Mouse (Mus musculus) midbrain, embryonic 10.5 days (tissue): ENCODE results near the gene Sema4c. TPM values are rescaled to one million over a fixed set of nuclear protein-coding genes. Genes with fewer than 3 reads are reported as not detected.

Experiments
- DNase-seq: peaks from one replicate; pipeline ENCODE4 v3.0.0-alpha.2; 2017; ENCODE audit warnings: low spot score
- H3K27ac ChIP-seq: fragments of 300-500 bp; sonication (generic); replicated peaks from 2 replicates; pipeline ENCODE4 v1.5.1; 2016; ENCODE audit warnings: mild to moderate bottlenecking
- H3K27me3 ChIP-seq: fragments of 300-500 bp; sonication (generic); 2 replicates; pipeline ENCODE4 v1.6.1; 2016; ENCODE audit warnings: low read depth, mild to moderate bottlenecking; ENCODE audit not compliant: poor library complexity, severe bottlenecking
- H3K36me3 ChIP-seq: fragments of 300-500 bp; sonication (generic); 2 replicates; pipeline ENCODE4 v1.6.1; 2016; ENCODE audit warnings: mild to moderate bottlenecking, moderate library complexity
- H3K4me1 ChIP-seq: fragments of 300-500 bp; sonication (generic); 2 replicates; pipeline ENCODE4 v1.6.1; 2016
- H3K4me3 ChIP-seq: fragments of 300-500 bp; sonication (generic); 2 replicates; pipeline ENCODE4 v1.5.1; 2016; ENCODE audit warnings: mild to moderate bottlenecking, moderate library complexity
- H3K9me3 ChIP-seq: fragments of 300-500 bp; sonication (generic); replicated peaks from 2 replicates; pipeline ENCODE4 v1.6.1; 2016; ENCODE audit warnings: mild to moderate bottlenecking
- WGBS: fragments of 180-500 bp; shearing (Covaris S2); methylation state at CpG from one replicate; pipeline ENCODE4 v1.1.7; 2016; 5-methylcytosine and 5-hydroxymethylcytosine counted together
- polyA plus RNA-seq: library from polyadenylated mRNA; unstranded; fragments of >200 nt; fragmentation: Nextera tagmentation; extraction: Ambion mirVana; gene quantifications from 2 replicates; pipeline ENCODE4 v1.2.1, GENCODE M21; 2016

Sema4c gene
- polyA plus RNA-seq, 1 experiment from 2014 or later, result 20.8 TPM

DNA sequence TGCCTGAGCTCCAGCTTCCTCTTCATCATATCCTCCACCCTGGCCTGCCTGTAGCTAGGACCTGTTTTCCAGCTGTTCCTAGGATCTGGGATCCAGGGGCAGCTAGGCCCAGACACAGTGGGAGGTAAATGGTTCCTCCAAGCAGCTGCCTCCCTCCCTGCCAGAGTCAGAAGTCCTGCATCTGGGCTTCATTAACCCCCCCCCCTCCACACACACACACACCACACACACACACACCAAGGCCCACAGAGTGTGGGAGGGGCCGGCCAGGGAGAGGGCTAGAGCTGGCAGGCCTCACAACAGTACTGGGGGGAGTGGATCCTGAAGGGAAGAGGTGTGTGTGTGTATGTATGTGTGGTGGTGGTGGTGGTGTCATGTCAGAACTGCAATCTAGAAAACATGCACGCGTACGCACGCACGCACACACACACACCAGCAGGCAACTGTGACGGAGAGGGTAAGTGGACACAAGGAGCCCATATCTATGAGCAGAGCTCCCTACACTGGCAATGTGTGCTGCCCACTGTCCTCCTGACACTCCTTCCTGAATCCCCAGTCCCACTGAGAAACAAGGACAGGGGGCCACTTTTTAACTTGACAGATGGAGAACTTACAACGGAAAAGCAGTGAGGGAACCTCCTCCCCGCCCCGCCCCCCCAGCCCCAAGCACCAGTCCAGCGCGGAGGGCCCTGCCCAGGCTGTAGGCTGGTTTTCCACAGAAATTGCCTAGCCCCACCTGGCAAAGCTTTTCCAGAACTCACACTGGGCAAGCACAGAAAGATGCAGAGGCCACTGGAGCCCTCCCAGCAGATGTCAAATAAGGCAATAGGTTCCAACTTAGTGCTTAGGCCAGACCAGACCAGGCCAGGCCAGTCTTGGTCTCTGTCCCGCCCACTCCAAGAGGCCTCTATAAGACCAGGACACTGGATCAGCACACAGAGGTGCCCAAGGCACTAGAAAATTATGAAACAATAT, 30.6 kb upstream of the Sema4c start:
- peak; percentile 43 for DNase-seq
- H3K4me1 ChIP-seq, result peaks cover 62% of the 10 kb centered on the region
- no peaks in the 10 kb centered on the region for H3K9me3 ChIP-seq
- 63% methylated on average over 13 of the region's 13 CpGs for WGBS
- peak overlapping the region; percentile 67 for H3K27ac ChIP-seq
- no peaks in the 10 kb centered on the region for H3K27me3 ChIP-seq
- no peak overlapping the region for H3K4me3 ChIP-seq
- H3K36me3 ChIP-seq, result no peaks in the 10 kb centered on the region

DNA sequence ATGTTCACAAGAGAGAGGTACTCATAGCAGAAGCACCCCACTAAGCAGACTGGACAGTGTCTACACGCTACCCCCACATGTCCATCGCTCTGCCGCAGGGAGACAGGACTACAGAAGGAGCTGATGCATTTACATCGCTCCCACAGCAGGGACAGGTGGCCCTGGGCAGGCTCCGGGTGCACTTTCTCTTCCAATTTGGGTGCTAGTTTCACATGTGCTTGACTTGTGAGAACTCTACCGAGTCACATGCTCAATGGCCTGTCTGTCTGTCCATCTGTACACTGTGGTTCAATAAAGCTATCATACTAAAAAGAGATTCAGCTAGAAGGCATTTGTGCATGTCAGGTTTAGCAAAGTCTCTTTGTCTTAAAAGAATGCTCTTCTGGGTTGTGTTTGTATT, 29.7 kb upstream of the Sema4c start:
- 89% methylated on average over 6 of the region's 6 CpGs for WGBS
- Histone ChIP-seq H3K27me3 (no peaks in the 10 kb centered on the region), H3K4me1 (peaks cover 58% of the 10 kb centered on the region), H3K27ac (peak overlapping the region; percentile 67; the same call in 1 of the 2 replicates), H3K36me3 (no peaks in the 10 kb centered on the region), H3K9me3 (no peaks in the 10 kb centered on the region), H3K4me3 (no peak overlapping the region)
- DNase-seq, result no peak

DNA sequence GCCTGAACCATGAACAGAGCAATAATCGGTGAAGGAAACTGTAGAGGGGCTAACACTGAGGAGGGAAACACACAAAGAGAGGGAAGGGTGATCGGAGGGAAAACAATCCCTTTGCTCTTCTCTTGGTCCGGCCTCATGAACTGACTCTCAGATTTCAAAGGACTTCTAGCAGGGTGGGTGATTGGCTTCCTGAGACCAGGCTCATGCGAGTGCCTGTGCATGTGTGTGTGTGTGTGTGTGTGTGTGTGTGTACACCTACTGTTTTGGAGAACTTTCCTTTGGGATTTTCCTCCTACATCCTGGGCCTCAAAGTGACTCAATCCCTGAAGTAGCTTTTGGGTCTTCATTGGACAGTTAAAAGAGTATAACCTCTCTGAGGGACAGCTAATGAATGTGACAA, 28.1 kb upstream of the Sema4c start:
- peaks cover 5% of the 10 kb centered on the region; the same call in 1 of the 2 replicates for H3K27me3 ChIP-seq
- H3K9me3 ChIP-seq, result no peaks in the 10 kb centered on the region
- no peak for DNase-seq
- WGBS, result 42% methylated on average over 4 of the region's 4 CpGs
- no peak overlapping the region for H3K4me3 ChIP-seq
- peak overlapping the region; percentile 38; the same call in 1 of the 2 replicates for H3K27ac ChIP-seq
- H3K36me3 ChIP-seq, result no peaks in the 10 kb centered on the region
- peaks cover 60% of the 10 kb centered on the region for H3K4me1 ChIP-seq

DNA sequence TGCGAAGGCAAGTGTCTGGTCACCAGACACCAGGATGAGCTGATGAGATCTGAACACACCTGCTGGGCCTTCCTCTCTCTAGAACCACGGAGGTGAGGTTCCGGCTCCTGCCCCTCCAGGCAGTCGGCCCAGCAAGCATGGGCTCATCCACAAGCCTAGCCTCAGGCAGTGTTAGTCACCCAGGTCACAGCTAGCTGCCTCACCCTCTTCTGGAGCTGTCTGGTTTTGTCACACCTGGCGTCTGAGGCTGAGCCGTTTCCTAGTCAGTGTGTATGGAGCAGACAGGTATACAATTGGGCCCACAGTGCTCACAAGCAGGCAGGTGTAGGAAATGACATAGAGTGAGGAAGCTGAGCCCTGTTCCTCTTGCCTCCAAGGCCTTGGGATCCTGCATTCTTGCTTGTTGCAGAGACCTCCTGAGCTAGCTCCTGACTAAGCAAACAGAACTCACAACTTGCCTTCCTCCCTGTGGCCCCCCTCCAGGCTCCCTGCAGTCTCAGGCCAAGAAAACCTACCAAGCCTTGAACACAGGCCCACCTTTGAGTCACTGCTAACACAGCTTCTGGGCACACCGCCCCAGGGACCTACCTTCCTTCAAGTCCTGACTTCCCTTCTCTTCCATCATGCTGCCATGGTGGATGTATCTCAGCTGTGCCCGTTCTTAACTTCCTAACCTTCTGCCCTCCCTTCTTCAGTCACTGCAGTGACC, 25.4 kb upstream of the Sema4c start:
- H3K27ac ChIP-seq, result no peak overlapping the region
- WGBS, result 83% methylated on average over 8 of the region's 8 CpGs

DNA sequence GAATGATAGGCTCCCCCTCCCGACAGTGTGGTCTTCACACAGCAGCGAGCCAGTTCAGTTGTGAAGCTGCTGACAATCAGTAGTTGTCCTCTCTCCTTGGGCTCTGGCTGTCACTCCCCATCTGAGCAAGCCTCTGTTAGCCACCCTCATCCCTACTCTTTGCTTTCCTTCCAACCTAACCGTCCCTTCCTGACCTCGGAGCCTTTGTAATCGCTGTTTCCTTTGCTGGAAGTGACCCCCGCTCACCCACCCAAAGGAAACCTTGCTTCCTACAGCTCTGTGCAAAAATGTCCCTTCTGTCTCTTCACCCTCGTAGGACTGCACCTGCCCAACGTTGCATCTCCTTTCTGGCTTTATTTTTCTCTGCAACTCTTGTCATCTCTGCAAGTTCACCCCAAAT, 24.1 kb upstream of the Sema4c start:
- WGBS, result 75% methylated on average over 8 of the region's 8 CpGs
- Histone ChIP-seq H3K4me1 (peaks cover 52% of the 10 kb centered on the region), H3K36me3 (no peaks in the 10 kb centered on the region), H3K27me3 (peaks cover 5% of the 10 kb centered on the region; the same call in 1 of the 2 replicates), H3K4me3 (no peak overlapping the region), H3K9me3 (no peaks in the 10 kb centered on the region), H3K27ac (peak overlapping the region; percentile 47)
- DNase-seq, result no peak

More for the DNA sequence above, 25.4 kb upstream of the Sema4c start:
- Histone ChIP-seq H3K27me3 (peaks cover 5% of the 10 kb centered on the region; the same call in 1 of the 2 replicates), H3K4me3 (no peak overlapping the region), H3K4me1 (peaks cover 62% of the 10 kb centered on the region), H3K36me3 (no peaks in the 10 kb centered on the region), H3K9me3 (no peaks in the 10 kb centered on the region)
- no peak for DNase-seq

DNA sequence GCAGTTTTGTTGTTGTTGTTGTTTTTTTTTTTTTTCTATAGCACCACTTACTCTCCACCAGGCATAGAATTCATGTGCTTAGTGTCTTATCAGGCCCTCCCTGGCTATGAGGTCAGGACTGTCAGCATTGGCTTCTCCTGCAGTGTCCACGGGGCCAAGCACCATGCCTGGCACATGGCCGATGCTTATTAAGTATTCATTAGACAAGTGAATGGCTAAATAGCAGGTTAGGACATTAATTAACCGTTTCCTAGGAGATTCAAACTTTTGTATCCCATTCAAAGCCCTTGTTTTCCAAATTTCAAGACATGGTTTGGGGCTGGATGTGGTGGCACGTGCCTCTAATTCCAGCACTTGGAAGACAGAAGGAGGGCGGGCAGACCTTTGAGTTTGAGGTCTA, 23.1 kb upstream of the Sema4c start:
- no peaks in the 10 kb centered on the region for H3K36me3 ChIP-seq
- no peak overlapping the region for H3K4me3 ChIP-seq
- DNase-seq, result no peak
- peaks cover 5% of the 10 kb centered on the region; the same call in 1 of the 2 replicates for H3K27me3 ChIP-seq
- peaks cover 60% of the 10 kb centered on the region for H3K4me1 ChIP-seq
- peak overlapping the region; percentile 89 for H3K27ac ChIP-seq
- 70% methylated on average over 5 of the region's 5 CpGs for WGBS
- no peaks in the 10 kb centered on the region for H3K9me3 ChIP-seq

DNA sequence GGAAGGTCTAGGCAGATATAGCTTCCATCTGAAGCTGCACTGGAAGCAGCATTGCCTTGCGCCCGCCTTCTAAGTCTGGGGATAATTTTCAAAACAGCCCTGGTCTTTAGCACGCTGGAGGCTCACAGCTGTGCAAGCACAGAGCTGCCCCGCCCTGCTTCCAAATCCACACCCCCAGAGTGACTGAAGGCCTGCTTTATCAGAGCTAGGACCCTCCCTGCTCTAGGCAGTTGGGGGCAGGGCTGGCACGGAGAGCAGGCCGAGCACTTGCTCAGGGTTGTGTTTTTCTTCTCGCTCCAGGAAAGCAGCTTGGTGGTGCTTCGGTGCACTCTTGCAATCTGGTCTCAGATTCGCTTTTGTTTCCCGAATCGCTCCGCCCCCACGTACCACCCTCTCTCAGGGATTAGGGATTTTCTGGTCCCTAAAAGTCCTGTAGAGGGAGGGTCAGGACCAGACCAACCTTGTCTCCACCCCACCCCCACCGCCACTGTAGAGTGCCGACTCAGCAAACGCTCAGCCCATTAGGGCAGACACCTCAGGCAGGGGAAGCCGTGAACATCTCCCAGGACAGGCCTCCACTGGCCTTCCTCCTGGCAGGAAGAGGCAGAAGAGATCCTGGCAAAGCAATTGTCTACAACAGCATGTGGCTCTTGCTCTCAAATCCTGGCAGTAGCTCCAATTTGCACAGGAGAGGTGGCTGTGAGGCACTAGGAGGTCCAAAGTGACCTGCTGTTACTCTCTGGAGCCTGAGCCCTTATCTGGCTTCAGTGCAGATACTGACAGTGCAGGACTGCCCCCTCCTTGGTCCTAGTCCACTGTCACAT, 22.4 kb upstream of the Sema4c start:
- Histone ChIP-seq H3K27ac (peak overlapping the region; percentile 89), H3K36me3 (no peaks in the 10 kb centered on the region), H3K27me3 (peaks cover 5% of the 10 kb centered on the region; the same call in 1 of the 2 replicates), H3K4me3 (peak overlapping the region; percentile 42), H3K9me3 (no peaks in the 10 kb centered on the region), H3K4me1 (peaks cover 61% of the 10 kb centered on the region)
- peak; percentile 77 for DNase-seq
- WGBS, result 1% methylated on average over 17 of the region's 17 CpGs

DNA sequence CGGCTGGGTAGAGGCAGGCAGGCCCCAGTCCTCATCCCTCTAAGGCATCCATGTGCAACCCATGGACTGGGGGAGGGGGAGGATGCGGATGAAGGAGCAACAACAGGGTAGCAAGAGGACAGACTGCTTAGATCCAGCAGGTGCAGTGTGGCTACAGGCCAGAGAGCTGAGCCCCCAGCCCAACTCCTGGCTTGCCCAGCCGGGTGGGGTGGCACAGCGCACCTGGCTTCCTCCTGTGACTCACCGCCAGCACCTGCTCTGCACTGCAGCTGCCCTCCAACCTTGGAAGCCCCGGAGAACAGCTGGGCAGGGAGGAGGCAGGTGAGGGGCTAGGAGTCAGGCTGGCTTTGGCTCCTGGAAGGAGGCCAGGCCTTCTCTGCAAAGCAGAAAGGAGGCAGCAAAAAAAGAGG, 21.8 kb upstream of the Sema4c start:
- DNase-seq, result no peak
- Histone ChIP-seq H3K9me3 (no peaks in the 10 kb centered on the region), H3K27me3 (peaks cover 5% of the 10 kb centered on the region; the same call in 1 of the 2 replicates), H3K4me3 (peak overlapping the region; percentile 42), H3K36me3 (no peaks in the 10 kb centered on the region), H3K4me1 (peaks cover 65% of the 10 kb centered on the region), H3K27ac (peak overlapping the region; percentile 89)
- 16% methylated on average over 6 of the region's 6 CpGs for WGBS

DNA sequence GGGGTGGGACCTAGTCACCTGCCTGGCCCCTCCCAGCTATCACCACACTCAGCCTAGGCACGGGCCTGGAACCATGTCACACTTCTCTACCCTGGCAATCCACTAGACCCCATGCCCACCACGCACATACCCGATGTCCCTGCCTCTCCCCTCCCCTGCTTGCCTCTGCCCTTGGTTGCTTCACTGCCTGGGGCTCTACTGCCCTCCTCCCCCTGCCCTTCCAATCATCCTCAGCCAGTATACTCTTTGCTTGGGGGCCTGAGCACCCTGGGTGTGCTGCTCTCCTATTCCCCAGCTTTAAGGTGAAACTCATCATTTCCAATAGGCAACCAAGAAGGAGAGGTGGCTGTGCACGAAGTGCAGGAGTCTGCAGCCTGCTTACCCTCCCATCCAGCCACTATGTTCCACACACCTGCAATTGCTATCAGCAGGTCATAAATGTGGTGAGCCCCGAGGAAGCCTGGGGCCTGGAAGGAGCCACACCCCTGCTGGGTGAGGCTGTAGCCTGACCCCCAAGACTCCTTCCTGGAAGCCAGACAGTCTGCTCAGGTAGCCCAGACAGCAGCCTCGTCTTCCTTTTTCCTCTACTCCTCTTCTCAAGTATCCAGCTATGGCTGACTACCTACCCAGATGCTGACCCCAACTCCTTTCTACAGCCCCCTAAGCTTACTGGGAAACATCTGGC, 19.0 kb upstream of the Sema4c start:
- Histone ChIP-seq H3K4me3 (no peak overlapping the region), H3K9me3 (no peaks in the 10 kb centered on the region), H3K27ac (no peak overlapping the region), H3K36me3 (no peaks in the 10 kb centered on the region), H3K4me1 (peaks cover 65% of the 10 kb centered on the region), H3K27me3 (peaks cover 4% of the 10 kb centered on the region; the same call in 1 of the 2 replicates)
- 76% methylated on average over 6 of the region's 6 CpGs for WGBS
- DNase-seq, result no peak

DNA sequence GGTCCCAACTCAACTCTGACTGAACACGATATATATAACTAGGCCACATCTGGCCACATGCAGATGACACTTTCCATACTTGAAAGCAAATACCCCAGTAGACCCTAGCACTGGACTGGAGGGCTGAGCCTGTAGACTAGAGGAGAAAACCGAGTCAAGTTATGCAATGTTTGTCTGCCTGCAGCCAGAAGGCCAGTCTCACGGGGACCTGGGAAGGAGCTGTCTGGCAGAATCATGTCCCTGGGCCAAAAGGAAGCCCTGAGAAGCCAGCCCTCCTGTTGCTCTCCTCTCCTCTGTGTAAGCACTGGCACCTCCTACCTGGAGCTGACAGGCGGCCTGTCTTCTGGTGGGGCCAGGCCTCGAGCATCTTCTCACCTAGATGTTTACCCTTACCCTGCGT, 17.2 kb upstream of the Sema4c start:
- 61% methylated on average over 6 of the region's 6 CpGs for WGBS
- DNase-seq, result no peak
- peak overlapping the region; percentile 50 for H3K27ac ChIP-seq
- no peaks in the 10 kb centered on the region for H3K36me3 ChIP-seq
- peaks cover 57% of the 10 kb centered on the region for H3K4me1 ChIP-seq
- no peak overlapping the region for H3K4me3 ChIP-seq
- no peaks in the 10 kb centered on the region for H3K27me3 ChIP-seq
- no peaks in the 10 kb centered on the region for H3K9me3 ChIP-seq

DNA sequence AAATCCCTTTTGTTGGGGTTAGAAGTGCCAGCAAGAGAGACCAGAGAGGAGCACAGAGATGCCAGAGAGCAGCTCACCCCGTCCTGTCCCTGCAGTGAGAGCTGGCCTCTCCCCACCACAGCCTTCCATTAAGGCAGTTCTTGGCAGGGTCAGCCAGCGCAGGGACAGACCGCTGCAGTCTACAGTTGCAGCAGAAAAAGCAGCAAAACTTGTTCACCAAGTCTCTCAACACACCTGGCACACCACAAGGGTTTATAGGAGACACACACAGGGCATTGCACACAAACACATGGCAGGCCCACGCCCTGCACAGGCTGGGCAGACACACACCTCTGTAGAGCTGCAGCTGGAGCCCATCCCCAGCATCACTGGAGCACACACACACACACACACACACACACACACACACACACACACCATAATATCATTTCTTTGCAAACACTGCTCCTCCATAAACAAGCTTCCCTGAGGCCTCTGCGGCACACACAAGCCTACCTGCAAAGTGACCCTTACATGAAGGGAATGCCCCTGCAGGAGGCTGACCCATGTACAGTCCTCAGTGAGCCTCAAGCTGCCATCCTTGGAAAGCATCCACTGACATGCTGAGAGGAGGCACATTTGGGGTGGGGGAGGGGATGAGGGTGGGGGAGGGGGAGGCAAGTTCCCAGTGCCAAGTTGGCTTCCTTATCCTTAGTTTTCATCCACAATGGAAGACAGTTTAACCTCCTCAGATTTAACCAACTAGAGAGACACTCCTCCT, 16.2 kb upstream of the Sema4c start:
- H3K27me3 ChIP-seq, result no peaks in the 10 kb centered on the region
- H3K4me1 ChIP-seq, result peaks cover 57% of the 10 kb centered on the region
- DNase-seq, result no peak
- 75% methylated on average over 5 of the region's 5 CpGs for WGBS
- H3K9me3 ChIP-seq, result no peaks in the 10 kb centered on the region
- H3K27ac ChIP-seq, result peak overlapping the region; percentile 55
- no peak overlapping the region for H3K4me3 ChIP-seq
- H3K36me3 ChIP-seq, result no peaks in the 10 kb centered on the region
